Mouse (Mus musculus) cerebellum, adult 2 months (tissue): ENCODE results near the gene Emilin1. TPM values are rescaled to one million over a fixed set of nuclear protein-coding genes. Genes with fewer than 3 reads are reported as not detected.

Experiments
- DNase-seq, 2 experiments: peaks; one replicate each; pipeline ENCODE4 v3.0.0; 2021
- H3K27ac ChIP-seq: fragments of 200-500 bp; 2 replicates; pipeline ENCODE4 v1.5.1; 2012; ENCODE audit warnings: low read length, control low read depth, inconsistent platforms; ENCODE audit not compliant: insufficient read depth
- H3K27me3 ChIP-seq: fragments of 200-500 bp; 2 replicates; pipeline ENCODE4 v1.6.1; 2012; ENCODE audit warnings: inconsistent platforms, mild to moderate bottlenecking, low read length, moderate library complexity; ENCODE audit not compliant: control insufficient read depth, insufficient read depth
- H3K4me1 ChIP-seq: fragments of 200-500 bp; 2 replicates; pipeline ENCODE4 v1.6.1; 2011; ENCODE audit warnings: low read length; ENCODE audit not compliant: control insufficient read depth, insufficient read depth
- H3K4me3 ChIP-seq: fragments of 200-500 bp; replicated peaks from 2 replicates; pipeline ENCODE3; 2011; ENCODE audit warnings: mild to moderate bottlenecking, low read depth, low read length, control low read depth; ENCODE audit not compliant: insufficient read depth
- CTCF ChIP-seq: fragments of 200-500 bp; IDR thresholded peaks from 2 replicates; pipeline ENCODE4 v1.5.1; 2011; ENCODE audit warnings: low read depth, mild to moderate bottlenecking, control low read depth, low read length, moderate library complexity, borderline replicate concordance; ENCODE audit not compliant: insufficient read depth
- POLR2A ChIP-seq: fragments of 200-500 bp; IDR thresholded peaks from 2 replicates; pipeline ENCODE4 v1.6.1; 2011; ENCODE audit warnings: low read length, control low read depth, borderline replicate concordance; ENCODE audit not compliant: insufficient read depth
- WGBS: fragments of 180-500 bp; shearing (Covaris S2); methylation state at CpG from one replicate; pipeline ENCODE4 v1.1.7; 2018; 5-methylcytosine and 5-hydroxymethylcytosine counted together
- polyA plus RNA-seq: library from polyadenylated mRNA; depleted of rRNA; stranded (reverse); fragments of >200 nt; gene quantifications from 2 replicates; pipeline ENCODE4 v1.2.3, GENCODE M21; 2012; rRNA removed

Gene Emilin1
- polyA plus RNA-seq, result 1.7 and 2.6 TPM in 2 replicates

- H3K27me3 ChIP-seq, result no peaks in the 10 kb centered on the region
- no peak for DNase-seq
- H3K4me1 ChIP-seq, result no peaks in the 10 kb centered on the region
- TF ChIP-seq CTCF, result no peak
- no peak for TF ChIP-seq POLR2A
- H3K4me3 ChIP-seq, result no peak within 1 kb of the TSS
- H3K27ac ChIP-seq, result no peak within 1 kb of the TSS
- 38% methylated on average over 11 of the region's 13 CpGs for WGBS
Measured at GRCm38 (mm10) chr5:30913060-30913841, at the start of gene Emilin1. TSS of gene Emilin1 (plus strand) at chr5:30913402.

DNA sequence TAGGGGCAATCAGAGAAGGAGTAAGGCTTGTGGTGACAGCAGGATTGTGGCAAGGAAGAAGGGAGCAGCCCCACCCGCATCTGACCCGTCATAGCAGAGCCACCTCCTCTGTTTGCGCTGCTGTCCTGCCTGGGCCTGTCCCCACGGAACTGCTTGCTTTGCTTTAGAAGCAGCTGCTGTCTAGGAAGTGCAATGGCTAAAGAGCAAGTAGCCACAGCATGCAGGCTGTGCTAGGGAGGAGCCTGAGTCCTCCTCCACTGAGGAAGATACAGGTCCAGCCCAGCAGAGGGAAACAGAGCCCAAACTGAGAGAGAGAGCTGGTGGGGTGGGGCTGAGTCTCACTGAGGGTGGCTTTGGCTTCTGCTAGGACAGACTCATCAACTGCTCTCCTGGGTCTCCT is 49.4 kb upstream of the Emilin1 start:
- DNase-seq, result no peak
- 36% methylated on average over 4 of the region's 4 CpGs for WGBS
- Histone ChIP-seq H3K27ac (no peak overlapping the region), H3K27me3 (no peaks in the 10 kb centered on the region), H3K4me3 (no peak overlapping the region), H3K4me1 (no peaks in the 10 kb centered on the region)
- TF ChIP-seq CTCF, result no peak
- no peak for TF ChIP-seq POLR2A

GRCm38 (mm10) chr5:30864322-30864721 is 48.9 kb upstream of the Emilin1 start:
- Histone ChIP-seq H3K27me3 (no peaks in the 10 kb centered on the region), H3K27ac (no peak overlapping the region), H3K4me1 (no peaks in the 10 kb centered on the region), H3K4me3 (no peak overlapping the region)
- DNase-seq, result no peak
- TF ChIP-seq CTCF (no peak), POLR2A (no peak)
- 56% methylated on average over 15 of the region's 15 CpGs for WGBS

DNA sequence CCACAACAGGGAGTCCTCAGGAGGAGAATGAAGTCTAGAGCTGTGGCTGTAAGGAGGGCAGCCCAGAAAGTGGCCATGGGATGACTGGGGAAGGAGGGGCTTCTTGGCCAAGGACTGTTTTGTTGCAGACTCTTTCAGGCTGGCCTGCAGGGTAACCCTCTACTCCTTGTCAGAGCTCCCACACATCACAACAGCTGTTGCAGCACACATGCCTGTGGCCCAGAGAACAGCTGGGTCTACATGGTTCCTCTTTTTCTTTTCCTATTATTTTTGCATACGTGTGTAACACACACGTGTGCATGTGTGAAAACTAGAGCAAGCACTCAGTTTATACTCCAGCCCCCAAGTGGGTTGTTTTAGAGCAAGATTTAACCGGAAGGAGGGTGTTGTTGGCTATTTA is 46.3 kb upstream of the Emilin1 start:
- no peak for DNase-seq
- H3K27ac ChIP-seq, result no peak overlapping the region
- TF ChIP-seq CTCF, result no peak
- 92% methylated on average over 3 of the region's 3 CpGs for WGBS
- no peaks in the 10 kb centered on the region for H3K4me1 ChIP-seq
- no peaks in the 10 kb centered on the region for H3K27me3 ChIP-seq
- no peak overlapping the region for H3K4me3 ChIP-seq

DNA sequence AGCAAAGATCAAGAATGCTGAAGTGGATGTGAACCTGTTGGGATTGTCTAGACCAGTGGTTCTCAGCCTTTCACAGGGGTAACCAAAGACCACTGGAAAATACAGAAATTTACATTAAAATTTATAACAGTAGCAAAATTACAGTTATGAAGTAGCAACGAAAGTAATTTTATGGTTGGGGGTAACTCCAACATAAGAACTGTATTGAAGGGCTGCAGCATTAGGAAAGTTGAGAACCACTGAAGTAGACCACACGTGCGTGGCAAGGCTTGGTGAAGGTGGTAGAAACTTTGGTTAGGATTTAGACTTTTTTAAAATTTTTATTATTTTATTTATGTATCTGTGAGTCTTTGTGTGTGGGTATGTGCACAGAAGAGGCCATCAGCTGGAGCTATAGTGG is 45.5 kb upstream of the Emilin1 start, which contains the start of gene Tmem214:
Gene Tmem214 (plus strand): TSS at position 301 of the 400 bp plus-strand sequence.
- H3K4me1 ChIP-seq, result no peaks in the 10 kb centered on the region
- DNase-seq, result no peak
- no peak within 1 kb of the TSS for H3K27ac ChIP-seq
- TF ChIP-seq POLR2A (no peak), CTCF (no peak)
- no peaks in the 10 kb centered on the region for H3K27me3 ChIP-seq
- H3K4me3 ChIP-seq, result no peak within 1 kb of the TSS
- 98% methylated on average over 3 of the region's 3 CpGs for WGBS

- Histone ChIP-seq H3K27me3 (no peaks in the 10 kb centered on the region), H3K4me1 (no peaks in the 10 kb centered on the region), H3K4me3 (peak overlapping the region; percentile 79), H3K27ac (peak overlapping the region; percentile 59; the same call in 1 of the 2 replicates)
- peak in 1 of 2 experiments; percentile 29 for DNase-seq
- 9% methylated on average over 9 of the region's 9 CpGs for WGBS
- TF ChIP-seq CTCF, result no peak
- no peak for TF ChIP-seq POLR2A
Measured at GRCm38 (mm10) chr5:30868981-30869380, 44.2 kb upstream of the Emilin1 start.

- no peak for TF ChIP-seq CTCF
- peak; percentile 66 for TF ChIP-seq POLR2A
- WGBS, result under 1% methylated on average over 63 of the region's 63 CpGs
- peak; percentile 92 to 94 for DNase-seq
- H3K4me1 ChIP-seq, result no peaks in the 10 kb centered on the region
- peak overlapping the region; percentile 65 for H3K27ac ChIP-seq
- H3K4me3 ChIP-seq, result peak overlapping the region; percentile 79
- no peaks in the 10 kb centered on the region for H3K27me3 ChIP-seq
Measured at GRCm38 (mm10) chr5:30869405-30870130, 43.6 kb upstream of the Emilin1 start.

GRCm38 (mm10) chr5:30870131-30870406 is 43.1 kb upstream of the Emilin1 start:
- TF ChIP-seq POLR2A (no peak), CTCF (no peak)
- no peak for DNase-seq
- WGBS, result 18% methylated on average over 2 of the region's 2 CpGs

More at GRCm38 (mm10) chr5:30870131-30870406, 43.1 kb upstream of the Emilin1 start:
- H3K27ac ChIP-seq, result peak overlapping the region; percentile 65; the same call in 1 of the 2 replicates
- peak overlapping the region; percentile 79 for H3K4me3 ChIP-seq
- H3K4me1 ChIP-seq, result no peaks in the 10 kb centered on the region
- no peaks in the 10 kb centered on the region for H3K27me3 ChIP-seq
